Mouse (Mus musculus): ENCODE measurements around the gene Gmip. TPM values are rescaled to one million over a fixed set of nuclear protein-coding genes. Genes with fewer than 3 reads are reported as not detected.

Gmip gene
- polyA plus RNA-seq, 1 experiment = 58.3 TPM

GRCm38 (mm10) chr8:69814881-69815280 is 6.4 kb downstream of the Gmip start:
- peaks cover 42% of the 10 kb centered on the region for H3K36me3 ChIP-seq (ENCODE audit: control insufficient read depth, insufficient read depth, low read length)
- H3K27me3 ChIP-seq (ENCODE audit: control insufficient read depth, insufficient read depth, low read length) = no peaks in the 10 kb centered on the region
- TF ChIP-seq CTCF (IDR thresholded peaks at IDR 0.05; ENCODE audit: extremely low read depth, insufficient read length, insufficient replicate concordance, low read depth, low read length) (no peak), POLR2A (IDR thresholded peaks at IDR 0.05; ENCODE audit: low read depth, low read length) (no peak)
- peak overlapping the region; percentile 32; the same call in 1 of the 2 replicates for H3K27ac ChIP-seq (ENCODE audit: insufficient read depth, low read depth, low read length)
- H3K4me1 ChIP-seq (ENCODE audit: control insufficient read depth, insufficient read depth, insufficient read length, low read length) = peaks cover 22% of the 10 kb centered on the region
- 88% methylated on average over 2 of the region's 2 CpGs for WGBS
- no peak overlapping the region for H3K4me3 ChIP-seq (ENCODE audit: low read depth, low read length)

GRCm38 (mm10) chr8:69815396-69815795 is 6.9 kb downstream of the Gmip start:
- Histone ChIP-seq H3K36me3 (ENCODE audit: control insufficient read depth, insufficient read depth, low read length) (peaks cover 42% of the 10 kb centered on the region), H3K4me1 (ENCODE audit: control insufficient read depth, insufficient read depth, insufficient read length, low read length) (peaks cover 22% of the 10 kb centered on the region), H3K27me3 (ENCODE audit: control insufficient read depth, insufficient read depth, low read length) (no peaks in the 10 kb centered on the region), H3K4me3 (ENCODE audit: low read depth, low read length) (no peak overlapping the region), H3K27ac (ENCODE audit: insufficient read depth, low read depth, low read length) (peak overlapping the region; percentile 32; the same call in 1 of the 2 replicates)
- TF ChIP-seq POLR2A (IDR thresholded peaks at IDR 0.05; ENCODE audit: low read depth, low read length) = no peak
- TF ChIP-seq CTCF (IDR thresholded peaks at IDR 0.05; ENCODE audit: extremely low read depth, insufficient read length, insufficient replicate concordance, low read depth, low read length) = no peak
- WGBS = 74% methylated on average over 4 of the region's 4 CpGs

- no peak overlapping the region for H3K4me3 ChIP-seq (ENCODE audit: low read depth, low read length)
- no peak overlapping the region for H3K27ac ChIP-seq (ENCODE audit: insufficient read depth, low read depth, low read length)
- peaks cover 33% of the 10 kb centered on the region for H3K4me1 ChIP-seq (ENCODE audit: control insufficient read depth, insufficient read depth, insufficient read length, low read length)
- TF ChIP-seq CTCF (IDR thresholded peaks at IDR 0.05; ENCODE audit: extremely low read depth, insufficient read length, insufficient replicate concordance, low read depth, low read length) (no peak), POLR2A (IDR thresholded peaks at IDR 0.05; ENCODE audit: low read depth, low read length) (no peak)
- 65% methylated on average over 9 of the region's 9 CpGs for WGBS
- peaks cover 16% of the 10 kb centered on the region for H3K36me3 ChIP-seq (ENCODE audit: control insufficient read depth, insufficient read depth, low read length)
- no peaks in the 10 kb centered on the region for H3K27me3 ChIP-seq (ENCODE audit: control insufficient read depth, insufficient read depth, low read length)
These were observed 12.0 kb downstream of the Gmip start for GRCm38 (mm10) chr8:69820466-69820865.

- H3K27ac ChIP-seq (ENCODE audit: insufficient read depth, low read depth, low read length) = no peak overlapping the region
- no peaks in the 10 kb centered on the region for H3K27me3 ChIP-seq (ENCODE audit: control insufficient read depth, insufficient read depth, low read length)
- peak overlapping the region; percentile 73 for H3K4me3 ChIP-seq (ENCODE audit: low read depth, low read length)
- H3K4me1 ChIP-seq (ENCODE audit: control insufficient read depth, insufficient read depth, insufficient read length, low read length) = peaks cover 26% of the 10 kb centered on the region
- under 1% methylated on average over 16 of the region's 22 CpGs for WGBS
- peaks cover 11% of the 10 kb centered on the region for H3K36me3 ChIP-seq (ENCODE audit: control insufficient read depth, insufficient read depth, low read length)
- TF ChIP-seq POLR2A (IDR thresholded peaks at IDR 0.05; ENCODE audit: low read depth, low read length) (no peak), CTCF (IDR thresholded peaks at IDR 0.05; ENCODE audit: extremely low read depth, insufficient read length, insufficient replicate concordance, low read depth, low read length) (no peak)
These were observed 13.5 kb downstream of the Gmip start for GRCm38 (mm10) chr8:69821971-69822385.

- H3K27ac ChIP-seq (ENCODE audit: insufficient read depth, low read depth, low read length) = no peak within 1 kb of the TSS
- TF ChIP-seq CTCF (IDR thresholded peaks at IDR 0.05; ENCODE audit: extremely low read depth, insufficient read length, insufficient replicate concordance, low read depth, low read length) = no peak
- no peak for TF ChIP-seq POLR2A (IDR thresholded peaks at IDR 0.05; ENCODE audit: low read depth, low read length)
- H3K4me3 ChIP-seq (ENCODE audit: low read depth, low read length) = peak within 1 kb of the TSS; percentile 73
- peaks cover 6% of the 10 kb centered on the region; the same call in 1 of the 2 replicates for H3K36me3 ChIP-seq (ENCODE audit: control insufficient read depth, insufficient read depth, low read length)
- WGBS = 3% methylated on average over 33 of the region's 35 CpGs
- peaks cover 21% of the 10 kb centered on the region for H3K4me1 ChIP-seq (ENCODE audit: control insufficient read depth, insufficient read depth, insufficient read length, low read length)
- no peaks in the 10 kb centered on the region for H3K27me3 ChIP-seq (ENCODE audit: control insufficient read depth, insufficient read depth, low read length)
These were observed 14.1 kb downstream of the Gmip start, which contains the start of gene Lpar2 for GRCm38 (mm10) chr8:69822386-69823191. Gene Lpar2, plus strand, starts transcription at chr8:69822429.

- TF ChIP-seq CTCF (IDR thresholded peaks at IDR 0.05; ENCODE audit: extremely low read depth, insufficient read length, insufficient replicate concordance, low read depth, low read length) = no peak
- no peak for TF ChIP-seq POLR2A (IDR thresholded peaks at IDR 0.05; ENCODE audit: low read depth, low read length)
- Histone ChIP-seq H3K27ac (ENCODE audit: insufficient read depth, low read depth, low read length) (no peak overlapping the region), H3K36me3 (ENCODE audit: control insufficient read depth, insufficient read depth, low read length) (no peaks in the 10 kb centered on the region), H3K4me1 (ENCODE audit: control insufficient read depth, insufficient read depth, insufficient read length, low read length) (peaks cover 15% of the 10 kb centered on the region), H3K4me3 (ENCODE audit: low read depth, low read length) (no peak overlapping the region), H3K27me3 (ENCODE audit: control insufficient read depth, insufficient read depth, low read length) (no peaks in the 10 kb centered on the region)
- 82% methylated on average over 12 of the region's 12 CpGs for WGBS
These were observed 17.9 kb downstream of the Gmip start for GRCm38 (mm10) chr8:69826371-69826770.

GRCm38 (mm10) chr8:69832298-69832853 is 23.9 kb downstream of the Gmip start, which contains the start of gene Pbx4:
Gene Pbx4, plus strand, starts transcription at chr8:69832491.
- H3K4me1 ChIP-seq (ENCODE audit: control insufficient read depth, insufficient read depth, insufficient read length, low read length) = 0 out of 2 replicates have a peak, but pooled peaks cover 3% of the 10 kb centered on the region
- no peak for TF ChIP-seq CTCF (IDR thresholded peaks at IDR 0.05; ENCODE audit: extremely low read depth, insufficient read length, insufficient replicate concordance, low read depth, low read length)
- TF ChIP-seq POLR2A (IDR thresholded peaks at IDR 0.05; ENCODE audit: low read depth, low read length) = no peak
- under 1% methylated on average over 38 of the region's 38 CpGs for WGBS

More at GRCm38 (mm10) chr8:69832298-69832853, 23.9 kb downstream of the Gmip start, which contains the start of gene Pbx4:
- H3K27me3 ChIP-seq (ENCODE audit: control insufficient read depth, insufficient read depth, low read length) = no peaks in the 10 kb centered on the region
- peak within 1 kb of the TSS; percentile 72 for H3K4me3 ChIP-seq (ENCODE audit: low read depth, low read length)
- H3K36me3 ChIP-seq (ENCODE audit: control insufficient read depth, insufficient read depth, low read length) = no peaks in the 10 kb centered on the region
- no peak within 1 kb of the TSS for H3K27ac ChIP-seq (ENCODE audit: insufficient read depth, low read depth, low read length)
